Mouse (Mus musculus) limb, embryonic 11.5 days (tissue): ENCODE measurements around the gene Mmp20. TPM values are rescaled to one million over a fixed set of nuclear protein-coding genes. Genes with fewer than 3 reads are reported as not detected.

Experiments used
- ATAC-seq: fragments of 200-750 bp; cut with Nextera tagmentation; 2 replicates; pipeline ENCODE4 v1.8.0; 2017; ENCODE audit warnings: low read depth; ENCODE audit not compliant: insufficient number of reproducible peaks, low FRiP score, low TSS enrichment
- DNase-seq: peaks from one replicate; pipeline ENCODE4 v3.0.0-alpha.2; 2015; ENCODE audit warnings: low spot score
- H3K27ac ChIP-seq: fragments of 300-500 bp; sonication (generic); replicated peaks from 2 replicates; pipeline ENCODE4 v1.5.1; 2014; ENCODE audit warnings: low read depth, mild to moderate bottlenecking, low read length
- H3K27me3 ChIP-seq: fragments of 300-500 bp; sonication (generic); 2 replicates; pipeline ENCODE4 v1.6.1; 2014; ENCODE audit warnings: mild to moderate bottlenecking, low read length, mixed read lengths; ENCODE audit not compliant: control insufficient read depth, insufficient read depth
- H3K36me3 ChIP-seq: fragments of 300-500 bp; sonication (generic); 2 replicates; pipeline ENCODE4 v1.6.1; 2014; ENCODE audit warnings: mild to moderate bottlenecking, low read length, moderate library complexity, mixed read lengths; ENCODE audit not compliant: control insufficient read depth, insufficient read depth
- H3K4me1 ChIP-seq: fragments of 300-500 bp; sonication (generic); 2 replicates; pipeline ENCODE4 v1.6.1; 2014; ENCODE audit warnings: low read length, mixed read lengths; ENCODE audit not compliant: control insufficient read depth, insufficient read depth
- H3K4me2 ChIP-seq: fragments of 300-500 bp; sonication (generic); 2 replicates; pipeline ENCODE4 v1.6.1; 2014; ENCODE audit warnings: low read depth, mild to moderate bottlenecking, moderate library complexity; ENCODE audit not compliant: severe bottlenecking
- H3K4me3 ChIP-seq: fragments of 300-500 bp; sonication (generic); 2 replicates; pipeline ENCODE4 v1.5.1; 2014; ENCODE audit warnings: low read depth, low read length
- H3K9ac ChIP-seq: fragments of 300-500 bp; sonication (generic); 2 replicates; pipeline ENCODE4 v1.6.1; 2014; ENCODE audit warnings: mild to moderate bottlenecking, low read length
- H3K9me3 ChIP-seq: fragments of 300-500 bp; sonication (generic); 2 replicates; pipeline ENCODE4 v1.6.1; 2016; ENCODE audit warnings: low read length; ENCODE audit not compliant: control insufficient read depth
- WGBS: fragments of 180-500 bp; shearing (Covaris S2); extraction: QIAGEN DNeasy Blood & Tissue Kit; methylation state at CpG from one replicate; pipeline ENCODE4 v1.1.7; 2014; 5-methylcytosine and 5-hydroxymethylcytosine counted together
- polyA plus RNA-seq: library from polyadenylated mRNA; unstranded; fragments of >200 nt; fragmentation: Nextera tagmentation; extraction: Ambion mirVana; gene quantifications from 2 replicates; pipeline ENCODE4 v1.2.1, GENCODE M21; 2014

The Mmp20 gene
- polyA plus RNA-seq, 1 experiment from 2014 or later: not detected

- Histone ChIP-seq H3K36me3 (no peaks in the 10 kb centered on the region), H3K9ac (no peak overlapping the region), H3K4me2 (no peak overlapping the region), H3K4me1 (no peaks in the 10 kb centered on the region), H3K27ac (no peak overlapping the region), H3K27me3 (no peaks in the 10 kb centered on the region), H3K9me3 (no peaks in the 10 kb centered on the region), H3K4me3 (no peak overlapping the region)
- no peak for ATAC-seq
- WGBS: 82% methylated on average over 4 of the region's 4 CpGs
- DNase-seq: no peak
These were observed 83.2 kb downstream of the Mmp20 start for GRCm38 (mm10) chr9:7711196-7711595.

DNA sequence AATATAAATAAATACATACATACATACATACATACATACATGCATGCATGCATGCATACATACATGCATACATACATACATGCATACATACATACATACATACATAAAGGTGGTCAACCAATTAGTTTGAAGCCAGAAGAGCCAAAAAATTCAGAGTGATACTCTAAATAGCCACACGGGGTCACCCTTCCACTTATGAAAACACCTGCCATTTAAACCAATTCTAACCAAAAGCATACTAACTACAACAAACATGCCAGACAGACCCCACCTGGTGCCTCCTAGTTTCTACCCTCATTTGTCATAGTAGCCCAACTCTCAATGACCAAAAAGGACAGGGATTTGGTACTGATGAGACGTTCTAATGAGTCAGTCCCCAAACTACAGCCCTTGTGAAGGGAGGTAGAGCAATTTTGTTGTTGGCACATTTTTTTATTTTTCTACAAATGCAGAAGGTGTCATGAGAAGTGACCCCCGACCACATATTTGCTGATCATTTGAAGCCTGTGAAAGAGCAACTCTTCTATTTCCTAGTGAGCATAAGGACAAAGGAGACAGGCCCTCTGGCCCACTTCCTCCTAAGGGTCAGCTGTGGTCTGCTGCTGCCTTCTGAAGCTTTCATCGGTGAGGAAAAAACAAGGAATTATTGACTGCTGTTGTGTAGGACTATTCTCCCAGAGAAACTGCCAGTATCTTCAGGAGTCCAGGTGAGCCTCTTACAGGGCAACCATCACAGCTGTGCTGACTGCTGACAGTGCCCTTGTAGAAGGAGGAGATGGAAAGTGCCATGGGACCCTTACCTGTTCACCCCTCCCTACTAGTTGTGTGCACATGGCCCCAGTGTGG, 86.3 kb downstream of the Mmp20 start:
- Histone ChIP-seq H3K27ac (no peak overlapping the region), H3K36me3 (no peaks in the 10 kb centered on the region), H3K4me3 (no peak overlapping the region), H3K4me2 (no peak overlapping the region), H3K4me1 (no peaks in the 10 kb centered on the region), H3K9ac (no peak overlapping the region), H3K27me3 (no peaks in the 10 kb centered on the region), H3K9me3 (no peaks in the 10 kb centered on the region)
- peak; percentile 50 for DNase-seq
- peak; percentile 61; the same call in 1 of the 2 replicates for ATAC-seq
- WGBS: 47% methylated on average over 4 of the region's 4 CpGs

DNA sequence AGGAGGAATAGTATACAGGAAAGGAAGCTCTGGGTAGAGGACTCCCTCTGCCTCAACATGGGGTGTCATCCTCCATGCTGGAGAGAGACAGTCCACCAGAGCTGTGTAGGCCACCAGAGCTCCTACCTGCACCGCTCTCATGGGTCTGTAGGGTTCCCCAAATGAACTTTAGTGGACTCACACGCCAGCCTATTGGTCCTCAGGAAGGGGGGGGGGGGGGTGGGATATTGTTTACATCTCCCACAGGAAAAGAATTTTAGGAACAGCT, 86.8 kb downstream of the Mmp20 start:
- no peaks in the 10 kb centered on the region for H3K36me3 ChIP-seq
- H3K4me1 ChIP-seq: no peaks in the 10 kb centered on the region
- H3K9ac ChIP-seq: no peak overlapping the region
- no peaks in the 10 kb centered on the region for H3K27me3 ChIP-seq
- no peak overlapping the region for H3K4me3 ChIP-seq
- H3K27ac ChIP-seq: no peak overlapping the region
- 82% methylated on average over 2 of the region's 2 CpGs for WGBS
- no peak overlapping the region for H3K4me2 ChIP-seq
- no peak for ATAC-seq
- H3K9me3 ChIP-seq: no peaks in the 10 kb centered on the region
- no peak for DNase-seq

DNA sequence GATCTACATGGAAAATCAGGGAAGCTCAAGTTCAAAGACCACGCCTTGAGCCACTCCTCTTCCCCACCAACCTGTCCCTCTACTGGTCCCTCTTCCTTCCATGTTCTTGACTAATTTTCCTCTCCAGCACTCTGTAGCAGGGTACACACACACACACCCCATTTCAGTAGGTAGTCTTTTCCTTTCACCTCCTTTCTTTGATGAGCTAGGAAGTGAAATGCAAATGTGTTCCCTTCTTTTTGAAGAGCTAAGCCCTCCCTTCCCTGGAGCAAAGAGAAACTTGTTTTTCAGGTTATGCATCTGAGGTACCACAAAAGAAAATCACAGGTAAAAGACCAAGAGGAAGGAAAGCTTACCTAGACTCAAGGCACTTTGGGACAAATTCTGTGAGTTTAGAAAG, 93.5 kb downstream of the Mmp20 start:
- 84% methylated on average over 1 of the region's 1 CpGs for WGBS

More for the DNA sequence above, 93.5 kb downstream of the Mmp20 start:
- Histone ChIP-seq H3K36me3 (no peaks in the 10 kb centered on the region), H3K27ac (no peak overlapping the region), H3K4me3 (no peak overlapping the region), H3K9me3 (no peaks in the 10 kb centered on the region), H3K4me2 (no peak overlapping the region), H3K9ac (no peak overlapping the region), H3K4me1 (no peaks in the 10 kb centered on the region), H3K27me3 (no peaks in the 10 kb centered on the region)
- ATAC-seq: no peak
- no peak for DNase-seq

Other genes with a start within 250 kb of the Mmp20 start
- not detected in 2 replicates for gene Mmp1b, start 240.2 kb upstream of the Mmp20 start, polyA plus RNA-seq
- gene Mmp3, start 182.4 kb upstream of the Mmp20 start, polyA plus RNA-seq: not detected in 2 replicates
- not detected in 2 replicates for gene Mmp10, start 125.9 kb upstream of the Mmp20 start, polyA plus RNA-seq
- 0.07 and 0.08 TPM in 2 replicates for gene Mmp8, start 69.8 kb upstream of the Mmp20 start, polyA plus RNA-seq
- gene Mmp27, start 56.8 kb upstream of the Mmp20 start, polyA plus RNA-seq: not detected in 2 replicates
- gene Mmp7, start 63.9 kb downstream of the Mmp20 start, polyA plus RNA-seq: not detected in 2 replicates
- 92.6 and 95.8 TPM in 2 replicates for gene Tmem123, start 135.8 kb downstream of the Mmp20 start, polyA plus RNA-seq
- 42.7 and 42.8 TPM in 2 replicates for gene Birc2, start 208.8 kb downstream of the Mmp20 start, polyA plus RNA-seq
- 5.9 and 8.9 TPM in 2 replicates for gene Birc3, start 245.0 kb downstream of the Mmp20 start, polyA plus RNA-seq